In genomic region chr4:32982041-32982715, GRCm38 (mm10) we compare ENCODE assay signal across 7 mouse cellular contexts. TPM values are rescaled to one million over a fixed set of nuclear protein-coding genes. Genes with fewer than 3 reads are reported as not detected.
A peak's percentile ranks its signal among the peaks of the same experiment; 100 is the strongest.
DNase-seq lines count a peak whose midpoint lies in the region; ATAC-seq and TF ChIP-seq lines count a peak whose summit lies in the region.

No protein-coding gene starts in this region.

- TF ChIP-seq CTCF in ES-Bruce4 (IDR thresholded peaks at IDR 0.05; ENCODE audit: low read depth, low read length): no peak
- TF ChIP-seq CTCF in brain, embryonic 14.5 days (IDR thresholded peaks at IDR 0.05; ENCODE audit: borderline replicate concordance, extremely low read depth, insufficient read depth, insufficient read length): no peak
- no peak for TF ChIP-seq CTCF in liver, embryonic 14.5 days (IDR thresholded peaks at IDR 0.05; ENCODE audit: low read depth)
- TF ChIP-seq CTCF in small intestine, adult 2 months (IDR thresholded peaks at IDR 0.05; ENCODE audit: extremely low read depth, insufficient read length, insufficient replicate concordance, low read depth, low read length): no peak

- H3K36me3 ChIP-seq in ES-Bruce4 (ENCODE audit: control insufficient read depth, insufficient read depth, low read length, poor library complexity, severe bottlenecking): no peaks in the 10 kb centered on the region
- H3K36me3 ChIP-seq in liver, embryonic 14.5 days (replicated peaks; ENCODE audit: control insufficient read depth, insufficient read depth, low read depth): no peaks in the 10 kb centered on the region
- no peaks in the 10 kb centered on the region for H3K36me3 ChIP-seq in small intestine, adult 2 months (ENCODE audit: control insufficient read depth, insufficient read depth, low read length)

- peak; percentile 18 for DNase-seq in brain, embryonic 14.5 days (ENCODE audit: low read depth)
- DNase-seq in frontal cortex, adult 2 months (ENCODE audit: extremely low spot score in 1 of 2, low spot score in 1 of 2): peak; percentile 24 to 28
- DNase-seq in kidney, adult 11 months: peak; percentile 62
- DNase-seq in liver, embryonic 14.5 days (ENCODE audit: low read depth in 3 of 3, low spot score in 3 of 3): no peak
- no peak for DNase-seq in spleen, postnatal 10 days (ENCODE audit: low spot score in 2 of 2)

- H3K4me3 ChIP-seq in ES-Bruce4 (ENCODE audit: low read depth, low read length): peak overlapping the region; percentile 30; the same call in 1 of the 2 replicates
- peak overlapping the region in 1 of 2 experiments; percentile 59; a peak in 2 of 4 replicates for H3K4me3 ChIP-seq in liver, embryonic 14.5 days (ENCODE audit: insufficient read depth in 1 of 2, low read depth in 2 of 2, low read length in 2 of 2)
- peak overlapping the region; percentile 39; the same call in 1 of the 2 replicates for H3K4me3 ChIP-seq in small intestine, adult 2 months (ENCODE audit: low read depth, low read length)

- no peak for ATAC-seq in liver, embryonic 14.5 days (ENCODE audit: insufficient read depth)

- TF ChIP-seq POLR2A in ES-Bruce4 (IDR thresholded peaks at IDR 0.05; ENCODE audit: insufficient read depth, low read length): no peak
- no peak for TF ChIP-seq POLR2A in brain, embryonic 14.5 days (IDR thresholded peaks at IDR 0.05; ENCODE audit: borderline replicate concordance, extremely low read depth, insufficient read depth, insufficient read length, poor library complexity, severe bottlenecking)
- TF ChIP-seq POLR2A in small intestine, adult 2 months (IDR thresholded peaks at IDR 0.05; ENCODE audit: low read depth, low read length): no peak; the same call in 1 of the 2 replicates

- WGBS in liver, embryonic 14.5 days (ENCODE audit: insufficient replicate concordance): 8% methylated on average over 15 of the region's 15 CpGs
- 5% methylated on average over 15 of the region's 15 CpGs for WGBS in small intestine, adult 2 months

- no peak overlapping the region for H3K27ac ChIP-seq in ES-Bruce4 (ENCODE audit: insufficient read depth, low read length)
- no peak overlapping the region for H3K27ac ChIP-seq in liver, embryonic 14.5 days
- H3K27ac ChIP-seq in small intestine, adult 2 months (ENCODE audit: insufficient read depth, low read depth, low read length): peak overlapping the region; percentile 89

- H3K9ac ChIP-seq in ES-Bruce4 (ENCODE audit: low read depth, poor library complexity, severe bottlenecking): no peak overlapping the region; the same call in none of the 2 replicates
- H3K9ac ChIP-seq in liver, embryonic 14.5 days (replicated peaks): no peak overlapping the region

- TF ChIP-seq EP300 in ES-Bruce4 (IDR thresholded peaks at IDR 0.05; ENCODE audit: insufficient read depth, low read depth, low read length): no peak
- no peak for TF ChIP-seq EP300 in liver, embryonic 14.5 days (IDR thresholded peaks at IDR 0.05; ENCODE audit: low read depth)

- peak overlapping the region; percentile 78 for H3K4me2 ChIP-seq in liver, embryonic 14.5 days (ENCODE audit: low read depth)

- H3K9me3 ChIP-seq in ES-Bruce4 (replicated peaks; ENCODE audit: control insufficient read depth, insufficient read depth, low read length, poor library complexity, severe bottlenecking): no peaks in the 10 kb centered on the region
- no peaks in the 10 kb centered on the region for H3K9me3 ChIP-seq in liver, embryonic 14.5 days (ENCODE audit: control insufficient read depth, low read length)

- no peaks in the 10 kb centered on the region; the same call in 1 of the 2 replicates for H3K27me3 ChIP-seq in ES-Bruce4 (ENCODE audit: control insufficient read depth, insufficient read depth, low read length, poor library complexity, severe bottlenecking)
- H3K27me3 ChIP-seq in liver, embryonic 14.5 days (ENCODE audit: control insufficient read depth, insufficient read depth, low read length): peaks cover 41% of the 10 kb centered on the region
- H3K27me3 ChIP-seq in small intestine, adult 2 months (ENCODE audit: control insufficient read depth, insufficient read depth, low read length): no peaks in the 10 kb centered on the region

- peaks cover 3% of the 10 kb centered on the region for H3K4me1 ChIP-seq in ES-Bruce4 (ENCODE audit: control insufficient read depth, insufficient read depth, low read length)
- H3K4me1 ChIP-seq in liver, embryonic 14.5 days (replicated peaks; ENCODE audit: control insufficient read depth in 2 of 2, insufficient read depth in 2 of 2, low read length in 1 of 2): peaks cover 23 to 31% of the 10 kb centered on the region in 2 experiments
- peaks cover 10% of the 10 kb centered on the region for H3K4me1 ChIP-seq in small intestine, adult 2 months (ENCODE audit: control insufficient read depth, insufficient read depth, insufficient read length, low read length)

RNA-seq across cellular contexts. Expression of gene Rragd, which starts 0.7 kb away (rescaled TPM):
- 27.0 and 27.2 TPM in 2 replicates for polyA plus RNA-seq in ES-Bruce4 (2011; ENCODE audit: insufficient read depth, insufficient read length, low read depth, missing spikeins)
- polyA plus RNA-seq in brain, embryonic 14.5 days (2012; rRNA removed): 20.4 and 27.0 TPM in 2 replicates
- polyA plus RNA-seq in frontal cortex, adult 2 months (2012; rRNA removed): 109 and 129 TPM in 2 replicates
- polyA plus RNA-seq in liver, embryonic 14.5 days (2012; rRNA removed): 1.4 and 2.4 TPM in 2 replicates
- 2.6 and 4.1 TPM in 2 replicates for polyA plus RNA-seq in liver, embryonic 14.5 days (2014; fragmentation: Nextera tagmentation; extraction: Ambion mirVana)
- 4.7 and 14.9 TPM in 2 replicates for polyA plus RNA-seq in small intestine, adult 2 months (2012; rRNA removed)

RNA-seq across cellular contexts. Expression of gene Ankrd6, which starts 31.5 kb away (rescaled TPM):
- polyA plus RNA-seq in ES-Bruce4 (2011; ENCODE audit: insufficient read depth, insufficient read length, low read depth, missing spikeins): 11.8 and 12.0 TPM in 2 replicates
- polyA plus RNA-seq in brain, embryonic 14.5 days (2012; rRNA removed): 11.6 and 19.1 TPM in 2 replicates
- 31.0 and 31.3 TPM in 2 replicates for polyA plus RNA-seq in frontal cortex, adult 2 months (2012; rRNA removed)
- polyA plus RNA-seq in liver, embryonic 14.5 days (2012; rRNA removed): 0.19 and 0.31 TPM in 2 replicates
- polyA plus RNA-seq in liver, embryonic 14.5 days (2014; fragmentation: Nextera tagmentation; extraction: Ambion mirVana): 0.42 and 0.62 TPM in 2 replicates
- 0.17 and 0.27 TPM in 2 replicates for polyA plus RNA-seq in small intestine, adult 2 months (2012; rRNA removed)

RNA-seq across cellular contexts. Expression of gene Ube2j1, which starts 49.0 kb away (rescaled TPM):
- 31.1 and 34.3 TPM in 2 replicates for polyA plus RNA-seq in ES-Bruce4 (2011; ENCODE audit: insufficient read depth, insufficient read length, low read depth, missing spikeins)
- 36.6 and 46.6 TPM in 2 replicates for polyA plus RNA-seq in brain, embryonic 14.5 days (2012; rRNA removed)
- polyA plus RNA-seq in frontal cortex, adult 2 months (2012; rRNA removed): 52.2 and 54.4 TPM in 2 replicates
- 10.1 and 13.3 TPM in 2 replicates for polyA plus RNA-seq in liver, embryonic 14.5 days (2012; rRNA removed)
- 35.9 and 36.4 TPM in 2 replicates for polyA plus RNA-seq in liver, embryonic 14.5 days (2014; fragmentation: Nextera tagmentation; extraction: Ambion mirVana)
- 8.8 and 18.5 TPM in 2 replicates for polyA plus RNA-seq in small intestine, adult 2 months (2012; rRNA removed)

Comparison
In these comparisons a context has a peak if more than half of its experiments do, and no peak if none do; other contexts are left out.
1. DNase-seq: peak in brain, embryonic 14.5 days (single experiment), frontal cortex, adult 2 months (2 of 2) and kidney, adult 11 months (single experiment); none in liver, embryonic 14.5 days (0 of 3) and spleen, postnatal 10 days (0 of 2).